Mouse (Mus musculus): ENCODE results near the gene Cacna1c.

GRCm38 (mm10) chr6:118707066-118707465 is 489.2 kb downstream of the Cacna1c start:
- TF ChIP-seq EP300 (IDR thresholded peaks at IDR 0.05; ENCODE audit: low read depth): no peak
- TF ChIP-seq CTCF (IDR thresholded peaks at IDR 0.05; ENCODE audit: low read depth): no peak

Measured in liver, postnatal 0 days (tissue).